Mouse (Mus musculus) spleen, adult 2 months (tissue): ENCODE data around the gene Rap1gap2. TPM values are rescaled to one million over a fixed set of nuclear protein-coding genes. Genes with fewer than 3 reads are reported as not detected.

ENCODE experiments used
- DNase-seq, 2 experiments: peaks; one replicate each; pipeline versions ENCODE4 v3.0.0 to v3.0.0-alpha.2; 2012 to 2021; ENCODE audit warnings: low spot score in 2 of 2, low read depth in 1 of 2
- H3K27ac ChIP-seq: fragments of 200-500 bp; 2 replicates; pipeline ENCODE4 v1.5.1; 2012; ENCODE audit warnings: low read length, inconsistent platforms; ENCODE audit not compliant: insufficient read depth
- H3K27me3 ChIP-seq: fragments of 200-500 bp; 2 replicates; pipeline ENCODE4 v1.6.1; 2012; ENCODE audit warnings: mild to moderate bottlenecking, moderate library complexity, low read length, inconsistent platforms; ENCODE audit not compliant: control insufficient read depth, insufficient read depth
- H3K36me3 ChIP-seq: fragments of 200-500 bp; 2 replicates; pipeline ENCODE4 v1.6.1; 2012; ENCODE audit warnings: mild to moderate bottlenecking, low read length, inconsistent platforms; ENCODE audit not compliant: control insufficient read depth, insufficient read depth
- H3K4me1 ChIP-seq: fragments of 200-500 bp; 2 replicates; pipeline ENCODE4 v1.6.1; 2011; ENCODE audit warnings: inconsistent platforms; ENCODE audit not compliant: control insufficient read depth, insufficient read depth, insufficient read length
- H3K4me3 ChIP-seq: fragments of 200-500 bp; 2 replicates; pipeline ENCODE4 v1.5.1; 2011; ENCODE audit warnings: mild to moderate bottlenecking, inconsistent platforms; ENCODE audit not compliant: insufficient read depth, insufficient read length; ENCODE audit errors: extremely low read depth
- CTCF ChIP-seq: fragments of 200-500 bp; IDR thresholded peaks from 2 replicates; pipeline ENCODE4 v1.5.1; 2011; ENCODE audit warnings: mild to moderate bottlenecking, inconsistent platforms; ENCODE audit not compliant: insufficient read depth, insufficient read length, insufficient replicate concordance; ENCODE audit errors: extremely low read depth
- POLR2A ChIP-seq: fragments of 200-500 bp; IDR thresholded peaks from 2 replicates; pipeline ENCODE4 v1.6.1; 2011; ENCODE audit warnings: low read depth, low read length, inconsistent platforms
- WGBS: fragments of 180-500 bp; shearing (Covaris S2); methylation state at CpG from one replicate; pipeline ENCODE4 v1.1.7; 2018; 5-methylcytosine and 5-hydroxymethylcytosine counted together
- polyA plus RNA-seq: library from polyadenylated mRNA; depleted of rRNA; stranded (reverse); fragments of >200 nt; gene quantifications from 2 replicates; pipeline ENCODE4 v1.2.3, GENCODE M21; 2012

Rap1gap2 gene
- polyA plus RNA-seq, 1 experiment, result 11.3 TPM

GRCm38 (mm10) chr11:74499058-74499457 lies 111.7 kb downstream of the Rap1gap2 start:
- H3K4me3 ChIP-seq, result no peak overlapping the region

GRCm38 (mm10) chr11:74496581-74496980 lies 114.1 kb downstream of the Rap1gap2 start:
- WGBS, result 88% methylated on average over 3 of the region's 3 CpGs
- no peak for DNase-seq
- H3K36me3 ChIP-seq, result no peaks in the 10 kb centered on the region

More at GRCm38 (mm10) chr11:74499058-74499457, 111.7 kb downstream of the Rap1gap2 start:
- no peaks in the 10 kb centered on the region for H3K4me1 ChIP-seq
- no peak for DNase-seq
- H3K27me3 ChIP-seq, result no peaks in the 10 kb centered on the region
- WGBS, result 90% methylated on average over 3 of the region's 3 CpGs
- no peak for TF ChIP-seq POLR2A
- TF ChIP-seq CTCF, result no peak
- no peaks in the 10 kb centered on the region for H3K36me3 ChIP-seq
- no peak overlapping the region for H3K27ac ChIP-seq

GRCm38 (mm10) chr11:74493936-74494335 lies 116.8 kb downstream of the Rap1gap2 start:
- 39% methylated on average over 8 of the region's 8 CpGs for WGBS
- DNase-seq, result no peak
- Histone ChIP-seq H3K4me1 (no peaks in the 10 kb centered on the region), H3K4me3 (no peak overlapping the region), H3K27me3 (no peaks in the 10 kb centered on the region), H3K36me3 (no peaks in the 10 kb centered on the region), H3K27ac (no peak overlapping the region)
- TF ChIP-seq POLR2A (no peak), CTCF (no peak)

More at GRCm38 (mm10) chr11:74496581-74496980, 114.1 kb downstream of the Rap1gap2 start:
- no peak for TF ChIP-seq CTCF
- Histone ChIP-seq H3K4me1 (no peaks in the 10 kb centered on the region), H3K27me3 (no peaks in the 10 kb centered on the region), H3K27ac (no peak overlapping the region), H3K4me3 (no peak overlapping the region)

- H3K27me3 ChIP-seq, result no peaks in the 10 kb centered on the region
- no peak overlapping the region for H3K4me3 ChIP-seq
- no peak for DNase-seq
- H3K4me1 ChIP-seq, result no peaks in the 10 kb centered on the region
- 36% methylated on average over 11 of the region's 11 CpGs for WGBS
- no peak for TF ChIP-seq CTCF
- no peak for TF ChIP-seq POLR2A
- H3K36me3 ChIP-seq, result no peaks in the 10 kb centered on the region
- no peak overlapping the region for H3K27ac ChIP-seq
Observed at GRCm38 (mm10) chr11:74493172-74493862, 117.4 kb downstream of the Rap1gap2 start.

- H3K27me3 ChIP-seq, result no peaks in the 10 kb centered on the region
- no peak overlapping the region for H3K4me3 ChIP-seq
- H3K4me1 ChIP-seq, result no peaks in the 10 kb centered on the region; the same call in 1 of the 2 replicates
- no peak overlapping the region for H3K27ac ChIP-seq
- H3K36me3 ChIP-seq, result no peaks in the 10 kb centered on the region
- 51% methylated on average over 4 of the region's 4 CpGs for WGBS
- no peak for DNase-seq
- TF ChIP-seq CTCF, result no peak
- TF ChIP-seq POLR2A, result no peak
Observed at GRCm38 (mm10) chr11:74491130-74491529, 119.6 kb downstream of the Rap1gap2 start.

GRCm38 (mm10) chr11:74489239-74489638 lies 121.5 kb downstream of the Rap1gap2 start:
- no peak for TF ChIP-seq CTCF
- no peak for TF ChIP-seq POLR2A
- no peaks in the 10 kb centered on the region for H3K27me3 ChIP-seq
- DNase-seq, result no peak
- H3K4me1 ChIP-seq, result no peaks in the 10 kb centered on the region; the same call in 1 of the 2 replicates
- no peak overlapping the region for H3K4me3 ChIP-seq
- H3K27ac ChIP-seq, result no peak overlapping the region
- WGBS, result 89% methylated on average over 5 of the region's 5 CpGs
- no peaks in the 10 kb centered on the region for H3K36me3 ChIP-seq

- Histone ChIP-seq H3K36me3 (no peaks in the 10 kb centered on the region), H3K4me1 (no peaks in the 10 kb centered on the region; the same call in 1 of the 2 replicates), H3K27ac (no peak overlapping the region), H3K4me3 (no peak overlapping the region), H3K27me3 (no peaks in the 10 kb centered on the region)
- no peak for TF ChIP-seq POLR2A
- no peak for DNase-seq
- WGBS, result 87% methylated on average over 3 of the region's 3 CpGs
Observed at GRCm38 (mm10) chr11:74487952-74488351, 122.8 kb downstream of the Rap1gap2 start.
